Mouse (Mus musculus): Measurements from ENCODE around the gene 4933402N03Rik.

GRCm38 (mm10) chr7:131169099-131169498 is 23.0 kb upstream of the 4933402N03Rik start:
- TF ChIP-seq POLR2A (IDR thresholded peaks at IDR 0.05; ENCODE audit: borderline replicate concordance, extremely low read depth, low read depth, low read length) (no peak), CTCF (IDR thresholded peaks at IDR 0.05; ENCODE audit: insufficient read depth, low read length) (no peak)
